Mouse (Mus musculus): Measurements from ENCODE around the gene Nktr. TPM values are rescaled to one million over a fixed set of nuclear protein-coding genes. Genes with fewer than 3 reads are reported as not detected.

The Nktr gene
- 69.0 and 71.1 TPM in 2 replicates for polyA plus RNA-seq (2015; fragmentation: Nextera tagmentation; extraction: Ambion mirVana)

- Histone ChIP-seq H3K27ac (peak within 1 kb of the TSS; percentile 97), H3K4me2 (replicated peaks) (peak within 1 kb of the TSS; percentile 97), H3K9me3 (no peaks in the 10 kb centered on the region), H3K4me1 (replicated peaks) (peaks cover 23% of the 10 kb centered on the region), H3K27me3 (no peaks in the 10 kb centered on the region), H3K36me3 (no peaks in the 10 kb centered on the region), H3K9ac (replicated peaks) (peak within 1 kb of the TSS; percentile 93), H3K4me3 (replicated peaks) (peak within 1 kb of the TSS; percentile 89)
- WGBS: under 1% methylated on average over 61 of the region's 61 CpGs
- ATAC-seq: peak; percentile 99
Observed at GRCm38 (mm10) chr9:121718792-121719318, at the start of gene Nktr. TSS of gene Nktr (plus strand) at chr9:121719169.

GRCm38 (mm10) chr9:121669348-121669791 lies 49.6 kb upstream of the Nktr start:
- Histone ChIP-seq H3K27ac (no peak overlapping the region), H3K4me2 (replicated peaks) (peak overlapping the region; percentile 63), H3K4me1 (replicated peaks) (peaks cover 38% of the 10 kb centered on the region), H3K9ac (replicated peaks) (peak overlapping the region; percentile 53), H3K36me3 (no peaks in the 10 kb centered on the region), H3K4me3 (replicated peaks) (peak overlapping the region; percentile 36), H3K9me3 (no peaks in the 10 kb centered on the region), H3K27me3 (peaks cover 30% of the 10 kb centered on the region)
- ATAC-seq: peak; percentile 77
- under 1% methylated on average over 28 of the region's 28 CpGs for WGBS

GRCm38 (mm10) chr9:121671300-121671699 lies 47.7 kb upstream of the Nktr start:
- peaks cover 30% of the 10 kb centered on the region for H3K27me3 ChIP-seq
- H3K4me1 ChIP-seq (replicated peaks): peaks cover 38% of the 10 kb centered on the region
- H3K27ac ChIP-seq: no peak overlapping the region
- no peak overlapping the region for H3K4me3 ChIP-seq (replicated peaks)
- no peaks in the 10 kb centered on the region for H3K9me3 ChIP-seq
- no peak overlapping the region for H3K4me2 ChIP-seq (replicated peaks)
- 21% methylated on average over 7 of the region's 7 CpGs for WGBS
- H3K9ac ChIP-seq (replicated peaks): no peak overlapping the region
- no peak; the same call in 1 of the 2 replicates for ATAC-seq
- H3K36me3 ChIP-seq: no peaks in the 10 kb centered on the region

- H3K4me1 ChIP-seq (replicated peaks): peaks cover 28% of the 10 kb centered on the region
- H3K4me3 ChIP-seq (replicated peaks): no peak overlapping the region
- H3K36me3 ChIP-seq: no peaks in the 10 kb centered on the region
- WGBS: 83% methylated on average over 5 of the region's 5 CpGs
- H3K27me3 ChIP-seq: peaks cover 30% of the 10 kb centered on the region
- no peaks in the 10 kb centered on the region for H3K9me3 ChIP-seq
- H3K27ac ChIP-seq: no peak overlapping the region
- H3K4me2 ChIP-seq (replicated peaks): no peak overlapping the region
- no peak overlapping the region for H3K9ac ChIP-seq (replicated peaks)
- ATAC-seq: no peak
Observed at GRCm38 (mm10) chr9:121672311-121672710, 46.7 kb upstream of the Nktr start.

GRCm38 (mm10) chr9:121673716-121674115 lies 45.3 kb upstream of the Nktr start:
- no peaks in the 10 kb centered on the region for H3K36me3 ChIP-seq
- no peak overlapping the region for H3K9ac ChIP-seq (replicated peaks)
- H3K9me3 ChIP-seq: no peaks in the 10 kb centered on the region
- H3K4me3 ChIP-seq (replicated peaks): no peak overlapping the region
- H3K27ac ChIP-seq: no peak overlapping the region
- ATAC-seq: no peak
- H3K27me3 ChIP-seq: peaks cover 19% of the 10 kb centered on the region
- peaks cover 19% of the 10 kb centered on the region for H3K4me1 ChIP-seq (replicated peaks)
- 87% methylated on average over 5 of the region's 5 CpGs for whole genome bisulfite sequencing
- no peak overlapping the region for H3K4me2 ChIP-seq (replicated peaks)

GRCm38 (mm10) chr9:121675011-121675410 lies 44.0 kb upstream of the Nktr start:
- Histone ChIP-seq H3K27ac (no peak overlapping the region), H3K27me3 (peaks cover 9% of the 10 kb centered on the region), H3K4me2 (replicated peaks) (no peak overlapping the region), H3K9ac (replicated peaks) (no peak overlapping the region), H3K36me3 (no peaks in the 10 kb centered on the region), H3K4me3 (replicated peaks) (no peak overlapping the region), H3K4me1 (replicated peaks) (peaks cover 11% of the 10 kb centered on the region), H3K9me3 (no peaks in the 10 kb centered on the region)
- no peak for ATAC-seq
- WGBS: 90% methylated on average over 9 of the region's 9 CpGs

- no peaks in the 10 kb centered on the region for H3K36me3 ChIP-seq
- no peak overlapping the region for H3K27ac ChIP-seq
- H3K4me1 ChIP-seq (replicated peaks): peaks cover 10% of the 10 kb centered on the region; the same call in 1 of the 2 replicates
- no peak overlapping the region for H3K4me2 ChIP-seq (replicated peaks)
- H3K9me3 ChIP-seq: no peaks in the 10 kb centered on the region
- no peak overlapping the region for H3K4me3 ChIP-seq (replicated peaks)
- WGBS: 92% methylated on average over 2 of the region's 2 CpGs
- no peak for ATAC-seq
- no peak overlapping the region for H3K9ac ChIP-seq (replicated peaks)
- H3K27me3 ChIP-seq: peaks cover 4% of the 10 kb centered on the region; the same call in 1 of the 2 replicates
Observed at GRCm38 (mm10) chr9:121675556-121675955, 43.4 kb upstream of the Nktr start.

GRCm38 (mm10) chr9:121677069-121677468 lies 41.9 kb upstream of the Nktr start:
- no peak overlapping the region for H3K9ac ChIP-seq (replicated peaks)
- no peak for ATAC-seq
- no peak overlapping the region for H3K4me2 ChIP-seq (replicated peaks)
- 0 out of 2 replicates have a peak, but pooled peaks cover 5% of the 10 kb centered on the region for H3K4me1 ChIP-seq (replicated peaks)
- H3K27ac ChIP-seq: no peak overlapping the region
- no peak overlapping the region for H3K4me3 ChIP-seq (replicated peaks)
- no peaks in the 10 kb centered on the region for H3K9me3 ChIP-seq
- H3K27me3 ChIP-seq: no peaks in the 10 kb centered on the region
- WGBS: 80% methylated on average over 4 of the region's 4 CpGs
- peaks cover 10% of the 10 kb centered on the region for H3K36me3 ChIP-seq

GRCm38 (mm10) chr9:121677476-121677875 lies 41.5 kb upstream of the Nktr start:
- Histone ChIP-seq H3K4me1 (replicated peaks) (0 out of 2 replicates have a peak, but pooled peaks cover 5% of the 10 kb centered on the region), H3K9me3 (no peaks in the 10 kb centered on the region), H3K4me2 (replicated peaks) (no peak overlapping the region), H3K27ac (no peak overlapping the region), H3K9ac (replicated peaks) (no peak overlapping the region), H3K4me3 (replicated peaks) (no peak overlapping the region), H3K36me3 (peaks cover 14% of the 10 kb centered on the region), H3K27me3 (no peaks in the 10 kb centered on the region)
- ATAC-seq: no peak
- 76% methylated on average over 8 of the region's 8 CpGs for WGBS

- Histone ChIP-seq H3K4me2 (replicated peaks) (no peak overlapping the region), H3K36me3 (peaks cover 34% of the 10 kb centered on the region), H3K27ac (no peak overlapping the region), H3K9ac (replicated peaks) (no peak overlapping the region), H3K9me3 (no peaks in the 10 kb centered on the region), H3K4me1 (replicated peaks) (0 out of 2 replicates have a peak, but pooled peaks cover 5% of the 10 kb centered on the region), H3K27me3 (no peaks in the 10 kb centered on the region), H3K4me3 (replicated peaks) (no peak overlapping the region)
- WGBS: 24% methylated on average over 6 of the region's 6 CpGs
- peak; percentile 84 for ATAC-seq
Observed at GRCm38 (mm10) chr9:121679549-121679948, 39.4 kb upstream of the Nktr start.

- no peaks in the 10 kb centered on the region for H3K27me3 ChIP-seq
- no peak overlapping the region for H3K9ac ChIP-seq (replicated peaks)
- no peak overlapping the region for H3K27ac ChIP-seq
- ATAC-seq: no peak
- H3K4me1 ChIP-seq (replicated peaks): 0 out of 2 replicates have a peak, but pooled peaks cover 5% of the 10 kb centered on the region
- H3K36me3 ChIP-seq: peaks cover 49% of the 10 kb centered on the region
- 86% methylated on average over 8 of the region's 8 CpGs for WGBS
- H3K9me3 ChIP-seq: no peaks in the 10 kb centered on the region
- H3K4me3 ChIP-seq (replicated peaks): no peak overlapping the region
- no peak overlapping the region for H3K4me2 ChIP-seq (replicated peaks)
Observed at GRCm38 (mm10) chr9:121681191-121681590, 37.8 kb upstream of the Nktr start.

- Histone ChIP-seq H3K9me3 (no peaks in the 10 kb centered on the region), H3K36me3 (peaks cover 55% of the 10 kb centered on the region), H3K4me1 (replicated peaks) (0 out of 2 replicates have a peak, but pooled peaks cover 5% of the 10 kb centered on the region), H3K4me3 (replicated peaks) (no peak overlapping the region), H3K27ac (no peak overlapping the region), H3K27me3 (no peaks in the 10 kb centered on the region), H3K9ac (replicated peaks) (0 out of 2 replicates have a peak overlapping the region, but pooled peaks have one; percentile 14), H3K4me2 (replicated peaks) (no peak overlapping the region)
- WGBS: 82% methylated on average over 18 of the region's 18 CpGs
- ATAC-seq: no peak
Observed at GRCm38 (mm10) chr9:121682037-121682680, 36.8 kb upstream of the Nktr start.

Data from midbrain, embryonic 13.5 days (tissue).